Mouse (Mus musculus): ENCODE measurements around the gene Ndufb3.
"Not testable (repeated sequence)": the region's sequence is repeated elsewhere in the genome, so short reads cannot be mapped to it uniquely, and the experiment has no call there.

Ndufb3 gene

GRCm38 (mm10) chr1:58616176-58616575, 30.0 kb downstream of the Ndufb3 start:
- ATAC-seq (ENCODE audit: insufficient number of reproducible peaks, low FRiP score, low TSS enrichment) = no peak

- no peak for ATAC-seq (ENCODE audit: insufficient number of reproducible peaks, low FRiP score, low TSS enrichment)
These were observed 30.9 kb downstream of the Ndufb3 start for GRCm38 (mm10) chr1:58617076-58617475.

- ATAC-seq (ENCODE audit: insufficient number of reproducible peaks, low FRiP score, low TSS enrichment) = no peak
These were observed 31.9 kb downstream of the Ndufb3 start for GRCm38 (mm10) chr1:58617978-58618668.

- ATAC-seq (ENCODE audit: insufficient number of reproducible peaks, low FRiP score, low TSS enrichment) = no peak
These were observed 32.6 kb downstream of the Ndufb3 start for GRCm38 (mm10) chr1:58618766-58619165.

- no peak for ATAC-seq (ENCODE audit: insufficient number of reproducible peaks, low FRiP score, low TSS enrichment)
These were observed 35.1 kb downstream of the Ndufb3 start for GRCm38 (mm10) chr1:58621251-58621650.

GRCm38 (mm10) chr1:58621996-58622748, 36.0 kb downstream of the Ndufb3 start:
- ATAC-seq (ENCODE audit: insufficient number of reproducible peaks, low FRiP score, low TSS enrichment) = peak; percentile 91

- ATAC-seq (ENCODE audit: insufficient number of reproducible peaks, low FRiP score, low TSS enrichment) = not testable (repeated sequence)
These were observed 42.7 kb downstream of the Ndufb3 start for GRCm38 (mm10) chr1:58628847-58629246.
